Mouse (Mus musculus) right cerebral cortex, postnatal 36 days (tissue): Measurements from ENCODE around the gene Mogat2.

Experiments used
- DNase-seq, 2 experiments: peaks; one replicate each; pipeline ENCODE4 v3.0.0; 2022; ENCODE audit warnings: low spot score in 2 of 2, mixed read lengths in 1 of 2

Gene Mogat2

GRCm38 (mm10) chr7:99238417-99238816 is at the start of gene Mogat2:
TSS of gene Mogat2 (minus strand) at chr7:99238619.
- DNase-seq = no peak

- DNase-seq = peak in 1 of 2 experiments; percentile 61
Observed at GRCm38 (mm10) chr7:99287287-99287686, 48.9 kb upstream of the Mogat2 start.

GRCm38 (mm10) chr7:99279586-99279985 is 41.2 kb upstream of the Mogat2 start:
- DNase-seq = no peak

- DNase-seq = no peak
Observed at GRCm38 (mm10) chr7:99278309-99278708, 39.9 kb upstream of the Mogat2 start.

GRCm38 (mm10) chr7:99276679-99277078 is 38.3 kb upstream of the Mogat2 start:
- DNase-seq = no peak

GRCm38 (mm10) chr7:99275131-99275530 is 36.7 kb upstream of the Mogat2 start:
- no peak for DNase-seq

GRCm38 (mm10) chr7:99271630-99272029 is 33.2 kb upstream of the Mogat2 start:
- DNase-seq = no peak

GRCm38 (mm10) chr7:99268951-99269945 is 30.8 kb upstream of the Mogat2 start:
- DNase-seq = no peak

- DNase-seq = no peak
Observed at GRCm38 (mm10) chr7:99268506-99268900, 30.1 kb upstream of the Mogat2 start.

- peak; percentile 84 to 86 for DNase-seq
Observed at GRCm38 (mm10) chr7:99267897-99268505, 29.6 kb upstream of the Mogat2 start.

- peak; percentile 77 to 82 for DNase-seq
Observed at GRCm38 (mm10) chr7:99267251-99267896, 29.0 kb upstream of the Mogat2 start, which contains the start of gene Map6. TSS of gene Map6 (plus strand) at chr7:99267447.

- DNase-seq = no peak
Observed at GRCm38 (mm10) chr7:99264597-99264996, 26.2 kb upstream of the Mogat2 start.

- no peak for DNase-seq
Observed at GRCm38 (mm10) chr7:99263509-99263908, 25.1 kb upstream of the Mogat2 start.

GRCm38 (mm10) chr7:99261900-99262299 is 23.5 kb upstream of the Mogat2 start:
- DNase-seq = no peak

- peak; percentile 69 to 82 for DNase-seq
Observed at GRCm38 (mm10) chr7:99255006-99255405, 16.6 kb upstream of the Mogat2 start.

GRCm38 (mm10) chr7:99250386-99250785 is 12.0 kb upstream of the Mogat2 start:
- no peak for DNase-seq

- no peak for DNase-seq
Observed at GRCm38 (mm10) chr7:99249582-99249911, 11.1 kb upstream of the Mogat2 start.

GRCm38 (mm10) chr7:99248906-99249581 is 10.6 kb upstream of the Mogat2 start:
- no peak for DNase-seq

- no peak for DNase-seq
Observed at GRCm38 (mm10) chr7:99248157-99248742, 9.8 kb upstream of the Mogat2 start.

GRCm38 (mm10) chr7:99242097-99242496 is 3.7 kb upstream of the Mogat2 start:
- DNase-seq = no peak

- DNase-seq = no peak
Observed at GRCm38 (mm10) chr7:99236888-99237660, 1.3 kb downstream of the Mogat2 start.
